Mouse (Mus musculus) T-helper 17 cell (primary cell): ENCODE data around the gene Arhgef25.
"Not testable (repeated sequence)": the region's sequence is repeated elsewhere in the genome, so short reads cannot be mapped to it uniquely, and the experiment has no call there.

ENCODE experiments used
- in situ Hi-C, 2 experiments: fragments of 300-600 bp; cut with MboI, MseI; formaldehyde crosslinking; loops; 1 replicate in 1 of 2; 2 replicates in 1 of 2; pipeline ENCODE4 v1.15.1; 2025; ENCODE audit warnings: high pct_unique_total_duplicates in 2 of 2

Arhgef25 gene

GRCm38 (mm10) chr10:127167614-127168192 lies 22.2 kb downstream of the Arhgef25 start:
- in situ Hi-C loops = loop anchor here (5.0 kb wide), 2 partner anchors 45 to 55 kb away; partner anchors contain the start of gene Os9 (in 1 of the 2)

GRCm38 (mm10) chr10:127166771-127167613 lies 22.9 kb downstream of the Arhgef25 start:
- in situ Hi-C loops = loop anchor here (5.0 kb wide), 2 partner anchors 45 to 55 kb away; partner anchors contain the start of gene Os9 (in 1 of the 2)

DNA sequence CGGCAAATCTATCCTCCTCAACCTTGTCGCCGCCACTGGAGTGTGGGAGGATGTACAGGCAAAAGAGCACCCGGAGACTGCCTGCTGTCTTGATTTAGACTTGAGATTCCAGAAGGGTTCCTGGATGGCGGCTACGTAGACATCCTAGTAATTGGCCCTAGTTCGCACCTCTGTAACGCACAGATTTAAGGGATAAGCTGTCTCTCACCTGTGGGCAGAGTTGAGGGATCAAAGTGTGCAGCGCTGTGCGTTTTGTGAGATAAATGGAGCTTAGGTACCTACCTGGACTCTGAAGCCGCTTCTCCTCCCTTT lies 23.5 kb downstream of the Arhgef25 start:
- in situ Hi-C loops = loop anchor here (5.0 kb wide), 2 partner anchors 44 to 54 kb away; partner anchors contain the start of gene Os9 (in 1 of the 2)

GRCm38 (mm10) chr10:127165654-127166403 lies 24.1 kb downstream of the Arhgef25 start:
- in situ Hi-C loops = loop anchor here (5.0 kb wide), 2 partner anchors 44 to 54 kb away; partner anchors contain the start of gene Os9 (in 1 of the 2)

- in situ Hi-C loops = loop anchor here (5.0 kb wide), 2 partner anchors 43 to 53 kb away; partner anchors contain the start of gene Os9 (in 1 of the 2)
Measured at GRCm38 (mm10) chr10:127165354-127165653, 24.6 kb downstream of the Arhgef25 start.

GRCm38 (mm10) chr10:127164631-127165353 lies 25.1 kb downstream of the Arhgef25 start, which contains the start of gene B4galnt1:
Gene B4galnt1 (plus strand): TSS chr10:127165225.
- in situ Hi-C loops = loop anchor here (5.0 kb wide), 2 partner anchors 42 to 52 kb away; partner anchors contain the start of gene Os9 (in 1 of the 2)

- in situ Hi-C loops = no loop called here
Measured at GRCm38 (mm10) chr10:127164190-127164589, 25.7 kb downstream of the Arhgef25 start.

GRCm38 (mm10) chr10:127162771-127163261 lies 27.1 kb downstream of the Arhgef25 start:
- in situ Hi-C loops = not testable (repeated sequence)

GRCm38 (mm10) chr10:127160728-127161127 lies 29.2 kb downstream of the Arhgef25 start:
- in situ Hi-C loops = no loop called here

- in situ Hi-C loops = no loop called here
Measured at GRCm38 (mm10) chr10:127160081-127160480, 29.8 kb downstream of the Arhgef25 start.

DNA sequence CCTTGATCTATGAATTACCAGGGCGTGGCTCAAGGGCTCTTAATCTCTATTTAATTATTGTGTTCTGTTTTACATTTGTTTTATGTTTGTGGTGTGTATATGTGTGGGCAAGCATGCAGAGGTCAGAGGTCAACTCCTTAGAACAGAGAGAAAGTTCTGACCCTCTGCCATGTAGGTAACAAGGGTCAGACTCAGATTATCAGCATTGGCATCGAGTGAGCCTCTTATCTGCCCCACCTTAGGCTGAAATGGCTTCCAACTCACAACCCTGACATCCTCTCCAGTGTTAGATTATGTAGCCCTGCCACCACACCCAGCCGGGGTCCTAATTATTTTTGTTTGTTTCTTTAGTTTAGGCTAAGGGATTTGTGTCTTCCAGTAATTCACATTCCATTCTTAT lies 31.4 kb downstream of the Arhgef25 start:
- in situ Hi-C loops = no loop called here

- in situ Hi-C loops = no loop called here
Measured at GRCm38 (mm10) chr10:127156511-127156910, 33.4 kb downstream of the Arhgef25 start.

GRCm38 (mm10) chr10:127156089-127156488 lies 33.8 kb downstream of the Arhgef25 start:
- in situ Hi-C loops = no loop called here

GRCm38 (mm10) chr10:127154652-127155051 lies 35.2 kb downstream of the Arhgef25 start:
- in situ Hi-C loops = no loop called here

- in situ Hi-C loops = no loop called here
Measured at GRCm38 (mm10) chr10:127154241-127154640, 35.6 kb downstream of the Arhgef25 start.

GRCm38 (mm10) chr10:127153323-127153722 lies 36.6 kb downstream of the Arhgef25 start:
- in situ Hi-C loops = no loop called here

- in situ Hi-C loops = not testable (repeated sequence)
Measured at GRCm38 (mm10) chr10:127152556-127152955, 37.3 kb downstream of the Arhgef25 start.

GRCm38 (mm10) chr10:127151233-127151632 lies 38.6 kb downstream of the Arhgef25 start:
- in situ Hi-C loops = not testable (repeated sequence)

DNA sequence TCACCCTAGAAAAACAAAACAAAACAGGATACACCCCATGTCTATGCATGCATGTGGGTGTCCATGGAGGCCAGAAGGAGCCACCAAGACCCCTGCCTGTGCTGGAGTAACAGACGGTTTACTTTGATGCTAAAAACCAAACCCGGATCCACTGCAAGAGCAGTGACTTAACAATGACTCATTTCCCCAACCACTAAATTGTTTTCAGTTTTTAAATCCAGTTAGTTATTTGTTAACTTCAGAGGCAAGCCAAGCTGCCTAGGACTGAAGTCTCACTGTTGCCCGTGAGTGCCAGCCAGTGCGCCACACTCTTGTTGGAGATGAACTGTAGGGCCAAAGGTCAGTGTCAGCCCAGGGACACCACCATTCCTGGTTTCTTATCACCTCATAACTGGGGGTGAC lies 39.4 kb downstream of the Arhgef25 start:
- in situ Hi-C loops = no loop called here

- in situ Hi-C loops = no loop called here
Measured at GRCm38 (mm10) chr10:127147135-127147534, 42.7 kb downstream of the Arhgef25 start.

GRCm38 (mm10) chr10:127145303-127145702 lies 44.6 kb downstream of the Arhgef25 start:
- in situ Hi-C loops = no loop called here
